Mouse (Mus musculus): ENCODE results near the gene Helq. TPM values are rescaled to one million over a fixed set of nuclear protein-coding genes. Genes with fewer than 3 reads are reported as not detected.

The Helq gene
- polyA plus RNA-seq (2014; fragmentation: Nextera tagmentation; extraction: Ambion mirVana), result 20.3 and 21.6 TPM in 2 replicates

- under 1% methylated on average over 67 of the region's 67 CpGs for WGBS
- no peak for TF ChIP-seq CTCF (IDR thresholded peaks at IDR 0.05; ENCODE audit: low read depth)
- Histone ChIP-seq H3K27ac (ENCODE audit: low read depth) (no peak within 1 kb of the TSS), H3K27me3 (ENCODE audit: insufficient read depth, low read length) (no peaks in the 10 kb centered on the region), H3K9ac (peak within 1 kb of the TSS; percentile 71), H3K4me3 (ENCODE audit: low read depth, low read length) (peak within 1 kb of the TSS; percentile 81), H3K9me3 (ENCODE audit: low read depth, low read length) (no peaks in the 10 kb centered on the region), H3K4me1 (ENCODE audit: insufficient read depth) (peaks cover 8% of the 10 kb centered on the region; the same call in 1 of the 2 replicates), H3K4me2 (peak within 1 kb of the TSS; percentile 95), H3K36me3 (ENCODE audit: insufficient read depth) (peaks cover 44% of the 10 kb centered on the region)
- DNase-seq (peak; percentile 94), ATAC-seq (ENCODE audit: insufficient read depth) (peak; percentile 97)
Measured at GRCm38 (mm10) chr5:100798165-100798860, at the start of gene Helq, which contains the start of gene Mrps18c. Gene Helq (minus strand): TSS chr5:100798598. Gene Mrps18c (plus strand): TSS chr5:100798627.

DNA sequence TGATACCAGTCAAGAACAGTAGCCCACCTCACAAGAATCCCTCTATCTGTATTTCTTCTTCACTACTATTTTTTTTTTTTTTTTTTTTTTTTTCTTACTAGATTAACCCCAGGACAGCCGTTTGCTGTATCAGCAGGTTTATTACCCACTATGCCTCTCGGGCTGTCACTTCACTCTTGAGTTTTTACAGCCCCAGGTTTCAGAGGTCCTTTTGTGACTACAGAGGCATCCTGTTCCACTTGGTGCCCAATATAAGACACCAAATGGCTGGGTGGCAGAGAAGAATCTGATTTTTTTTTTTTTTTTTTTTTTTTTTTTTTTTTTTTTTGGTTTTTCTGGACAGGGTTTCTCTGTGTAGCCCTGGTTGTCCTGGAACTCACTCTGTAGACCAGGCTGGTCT lies 48.7 kb upstream of the Helq start:
- Histone ChIP-seq H3K4me1 (ENCODE audit: insufficient read depth) (peaks cover 3% of the 10 kb centered on the region; the same call in 1 of the 2 replicates), H3K9ac (no peak overlapping the region), H3K4me3 (ENCODE audit: low read depth, low read length) (peak overlapping the region; percentile 59; the same call in 1 of the 2 replicates), H3K4me2 (peak overlapping the region; percentile 99), H3K27me3 (ENCODE audit: insufficient read depth, low read length) (peaks cover 32% of the 10 kb centered on the region; the same call in 1 of the 2 replicates), H3K27ac (ENCODE audit: low read depth) (no peak overlapping the region), H3K36me3 (ENCODE audit: insufficient read depth) (no peaks in the 10 kb centered on the region), H3K9me3 (ENCODE audit: low read depth, low read length) (peaks cover 3% of the 10 kb centered on the region)
- DNase-seq (no peak), ATAC-seq (ENCODE audit: insufficient read depth) (no peak)
- TF ChIP-seq CTCF (IDR thresholded peaks at IDR 0.05; ENCODE audit: low read depth), result no peak
- 4% methylated on average over 2 of the region's 2 CpGs for WGBS

DNA sequence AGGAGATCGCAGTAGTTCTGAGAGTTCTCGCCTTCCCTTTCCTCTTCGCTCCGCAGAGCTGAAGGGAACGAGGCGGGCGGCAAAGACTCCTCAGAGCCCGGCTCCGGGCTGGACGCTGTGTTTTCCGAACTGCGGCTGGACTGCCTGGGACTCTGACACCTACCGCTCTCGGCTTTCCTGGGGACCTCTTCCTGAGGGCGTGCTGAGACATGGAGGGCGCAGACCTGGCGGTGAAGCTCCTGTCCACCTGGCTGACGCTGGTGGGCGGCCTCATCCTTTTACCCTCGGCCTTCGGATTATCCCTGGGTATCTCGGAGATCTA lies 48.2 kb upstream of the Helq start:
- DNase-seq, result no peak
- no peak for ATAC-seq (ENCODE audit: insufficient read depth)

DNA sequence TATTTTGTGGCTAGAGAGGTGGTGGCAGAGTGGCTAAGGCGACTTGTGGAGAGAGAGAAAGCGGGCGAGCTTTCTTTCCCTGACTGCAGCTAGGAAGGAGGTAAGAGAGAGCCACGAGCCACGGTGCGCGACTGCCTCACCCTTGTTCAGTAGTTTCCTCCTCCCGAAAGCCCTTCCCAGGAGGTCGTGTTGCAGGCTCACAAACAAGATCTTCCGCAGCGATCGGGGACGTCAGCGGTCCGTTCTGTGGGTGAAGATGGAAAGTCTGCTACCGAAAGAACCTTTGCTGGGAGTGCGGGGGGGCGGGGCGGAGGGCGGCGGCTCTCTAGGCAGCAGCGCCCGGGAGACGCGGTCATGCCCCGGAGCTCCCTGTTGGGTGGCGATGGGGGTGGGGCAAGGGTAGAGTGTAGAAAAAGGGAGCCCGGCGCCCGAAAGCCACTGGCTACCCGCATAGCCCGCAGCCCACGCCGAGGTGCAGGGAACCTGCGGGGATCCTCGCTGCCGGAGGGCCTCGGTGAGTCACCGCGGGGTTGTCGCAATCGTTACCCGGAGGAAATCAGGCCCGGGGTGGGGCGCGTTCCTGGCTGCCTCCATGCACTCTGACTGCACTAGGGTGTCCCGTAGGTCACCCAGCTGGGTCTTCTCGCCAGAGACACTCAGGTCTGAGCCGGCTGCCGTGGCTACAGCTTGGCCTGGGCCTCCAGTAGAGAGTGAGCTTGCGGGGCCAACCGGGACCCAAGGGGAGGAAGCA lies 47.6 kb upstream of the Helq start:
- ATAC-seq (ENCODE audit: insufficient read depth), result peak; percentile 82
- peak; percentile 64 for DNase-seq
- Histone ChIP-seq H3K4me3 (ENCODE audit: low read depth, low read length) (peak overlapping the region; percentile 59), H3K36me3 (ENCODE audit: insufficient read depth) (no peaks in the 10 kb centered on the region), H3K9me3 (ENCODE audit: low read depth, low read length) (peaks cover 8% of the 10 kb centered on the region), H3K27ac (ENCODE audit: low read depth) (peak overlapping the region; percentile 16; the same call in 1 of the 2 replicates), H3K9ac (peak overlapping the region; percentile 59), H3K27me3 (ENCODE audit: insufficient read depth, low read length) (peaks cover 32% of the 10 kb centered on the region; the same call in 1 of the 2 replicates), H3K4me1 (ENCODE audit: insufficient read depth) (peaks cover 3% of the 10 kb centered on the region; the same call in 1 of the 2 replicates), H3K4me2 (peak overlapping the region; percentile 99)
- under 1% methylated on average over 51 of the region's 52 CpGs for WGBS
- TF ChIP-seq CTCF (IDR thresholded peaks at IDR 0.05; ENCODE audit: low read depth), result no peak

More for the DNA sequence above, 48.2 kb upstream of the Helq start:
- peaks cover 3% of the 10 kb centered on the region; the same call in 1 of the 2 replicates for H3K4me1 ChIP-seq (ENCODE audit: insufficient read depth)
- H3K9me3 ChIP-seq (ENCODE audit: low read depth, low read length), result peaks cover 8% of the 10 kb centered on the region
- peak overlapping the region; percentile 59 for H3K4me3 ChIP-seq (ENCODE audit: low read depth, low read length)
- H3K9ac ChIP-seq, result peak overlapping the region; percentile 59
- H3K27me3 ChIP-seq (ENCODE audit: insufficient read depth, low read length), result peaks cover 32% of the 10 kb centered on the region; the same call in 1 of the 2 replicates
- TF ChIP-seq CTCF (IDR thresholded peaks at IDR 0.05; ENCODE audit: low read depth), result no peak
- H3K4me2 ChIP-seq, result peak overlapping the region; percentile 99
- no peaks in the 10 kb centered on the region for H3K36me3 ChIP-seq (ENCODE audit: insufficient read depth)
- no peak overlapping the region for H3K27ac ChIP-seq (ENCODE audit: low read depth)
- WGBS, result 1% methylated on average over 22 of the region's 22 CpGs

DNA sequence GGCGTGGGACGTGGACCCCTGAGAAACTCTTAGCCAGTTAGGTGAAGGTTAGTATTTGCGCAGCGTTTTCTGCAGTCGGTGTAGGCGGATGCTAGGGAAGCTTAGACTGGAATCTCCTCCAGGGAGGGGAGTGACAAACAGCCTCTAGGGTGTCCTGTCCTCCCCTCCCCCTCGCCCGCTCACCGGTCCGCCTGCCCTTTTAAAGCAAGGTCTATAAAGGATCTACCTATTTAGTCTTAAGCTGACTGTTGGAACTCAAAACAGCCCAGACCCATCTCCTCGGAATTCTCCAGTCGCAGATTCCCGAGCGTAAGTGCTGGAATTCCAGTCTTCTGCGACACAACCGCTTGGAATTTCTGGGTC lies 47.1 kb upstream of the Helq start, which contains the start of gene Gpat3:
TSS of gene Gpat3 (plus strand) at position 229 of the 363 bp plus-strand sequence.
- Histone ChIP-seq H3K9ac (peak within 1 kb of the TSS; percentile 59), H3K4me2 (peak within 1 kb of the TSS; percentile 99), H3K4me3 (ENCODE audit: low read depth, low read length) (peak within 1 kb of the TSS; percentile 59), H3K27me3 (ENCODE audit: insufficient read depth, low read length) (peaks cover 32% of the 10 kb centered on the region; the same call in 1 of the 2 replicates), H3K4me1 (ENCODE audit: insufficient read depth) (peaks cover 3% of the 10 kb centered on the region; the same call in 1 of the 2 replicates), H3K36me3 (ENCODE audit: insufficient read depth) (no peaks in the 10 kb centered on the region), H3K9me3 (ENCODE audit: low read depth, low read length) (peaks cover 8% of the 10 kb centered on the region), H3K27ac (ENCODE audit: low read depth) (peak within 1 kb of the TSS; percentile 16; the same call in 1 of the 2 replicates)
- DNase-seq (peak; percentile 60), ATAC-seq (ENCODE audit: insufficient read depth) (peak; percentile 28; the same call in 1 of the 2 replicates)
- under 1% methylated on average over 16 of the region's 16 CpGs for WGBS
- TF ChIP-seq CTCF (IDR thresholded peaks at IDR 0.05; ENCODE audit: low read depth), result no peak

DNA sequence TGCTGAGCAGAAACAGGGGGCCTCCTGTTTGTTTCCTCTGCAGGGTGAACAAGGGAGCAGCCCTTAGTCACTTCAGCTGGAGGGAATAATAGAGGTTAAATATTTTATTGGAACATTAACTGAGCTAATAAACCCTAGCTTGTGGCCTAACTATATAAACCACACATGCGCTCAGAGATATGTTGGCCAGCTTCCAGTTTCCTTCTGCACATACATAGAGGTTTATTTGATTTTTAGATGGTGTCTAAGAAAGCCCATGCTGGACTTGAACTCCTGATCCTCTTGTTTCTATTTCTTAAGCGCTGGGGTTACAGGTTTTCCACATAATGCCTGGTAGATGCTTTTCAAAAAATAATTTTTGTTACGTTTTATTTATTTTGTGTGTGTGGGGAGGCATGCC lies 46.1 kb upstream of the Helq start:
- TF ChIP-seq CTCF (IDR thresholded peaks at IDR 0.05; ENCODE audit: low read depth), result no peak
- no peaks in the 10 kb centered on the region for H3K36me3 ChIP-seq (ENCODE audit: insufficient read depth)
- H3K27me3 ChIP-seq (ENCODE audit: insufficient read depth, low read length), result peaks cover 32% of the 10 kb centered on the region; the same call in 1 of the 2 replicates
- H3K4me2 ChIP-seq, result no peak overlapping the region
- H3K4me1 ChIP-seq (ENCODE audit: insufficient read depth), result peaks cover 3% of the 10 kb centered on the region; the same call in 1 of the 2 replicates
- H3K4me3 ChIP-seq (ENCODE audit: low read depth, low read length), result no peak overlapping the region
- peaks cover 8% of the 10 kb centered on the region for H3K9me3 ChIP-seq (ENCODE audit: low read depth, low read length)
- DNase-seq (peak; percentile 46), ATAC-seq (ENCODE audit: insufficient read depth) (no peak)
- H3K9ac ChIP-seq, result no peak overlapping the region
- no peak overlapping the region for H3K27ac ChIP-seq (ENCODE audit: low read depth)
- WGBS, result 39% methylated on average over 3 of the region's 3 CpGs

Measured in lung, embryonic 14.5 days (tissue).